In the genomic region with DNA sequence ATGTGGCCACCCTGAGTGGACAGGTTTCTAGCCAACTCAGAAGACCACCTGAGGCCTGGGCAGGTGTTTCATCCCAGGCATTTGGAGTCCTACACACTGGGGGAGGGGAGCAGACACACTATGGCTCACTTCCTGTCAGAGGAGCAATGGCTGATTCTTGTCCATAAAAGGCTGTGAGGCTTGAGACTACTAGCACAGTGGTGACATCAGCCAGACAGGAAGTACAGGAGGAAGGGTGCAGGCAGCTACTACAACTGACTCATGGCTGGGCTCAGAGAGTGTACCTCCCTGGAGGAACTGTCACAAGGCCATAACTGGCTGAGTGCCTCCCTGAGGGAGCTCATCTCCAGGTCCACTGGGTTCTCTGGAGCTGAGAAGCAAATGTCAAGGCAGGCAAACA, we compare ENCODE assay signal across 8 mouse cellular contexts. TPM values are rescaled to one million over a fixed set of nuclear protein-coding genes. Genes with fewer than 3 reads are reported as not detected.
DNase-seq lines count a peak whose midpoint lies in the region; ATAC-seq and TF ChIP-seq lines count a peak whose summit lies in the region.

No protein-coding gene starts in this region.

- TF ChIP-seq POLR2A in cerebellum, adult 2 months (IDR thresholded peaks at IDR 0.05; ENCODE audit: borderline replicate concordance, insufficient read depth, low read length), result no peak
- peak; percentile 59; the same call in 1 of the 2 replicates for TF ChIP-seq POLR2A in heart, adult 2 months (IDR thresholded peaks at IDR 0.05; ENCODE audit: insufficient read depth, low read depth, low read length)
- no peak for TF ChIP-seq POLR2A in kidney, adult 2 months (IDR thresholded peaks at IDR 0.05; ENCODE audit: low read depth, low read length)

- TF ChIP-seq EP300 in heart, adult 2 months (IDR thresholded peaks at IDR 0.05; ENCODE audit: insufficient read depth, low read depth, low read length), result peak; percentile 96

- intact Hi-C loops in heart, adult 2 months (cut with DNase I), result no loop called here

- no peak for TF ChIP-seq CTCF in cerebellum, adult 2 months (IDR thresholded peaks at IDR 0.05; ENCODE audit: borderline replicate concordance, insufficient read depth, low read depth, low read length)
- no peak for TF ChIP-seq CTCF in heart, adult 2 months (IDR thresholded peaks at IDR 0.05)
- TF ChIP-seq CTCF in kidney, adult 2 months (conservative IDR thresholded peaks at IDR 0.05; ENCODE audit: insufficient read depth, insufficient read length, low read depth, low read length), result no peak
- TF ChIP-seq CTCF in lung, embryonic 14.5 days (IDR thresholded peaks at IDR 0.05; ENCODE audit: low read depth), result no peak

- DNase-seq in cerebellum, adult 2 months, result peak; percentile 52 to 67
- DNase-seq in cerebellum, postnatal 4 days (ENCODE audit: low spot score in 2 of 2), result no peak
- peak; percentile 80 for DNase-seq in 3134 (ENCODE audit: extremely low read depth, insufficient read length, low spot score)
- peak; percentile 93 to 96 for DNase-seq in adrenal gland, adult (ENCODE audit: inconsistent age in 2 of 2, low spot score in 1 of 2)
- DNase-seq in heart, adult 2 months, result peak; percentile 72 to 87
- peak; percentile 91 for DNase-seq in kidney, adult 2 months
- peak; percentile 74 for DNase-seq in lung, embryonic 14.5 days

- no peak overlapping the region for H3K4me3 ChIP-seq in cerebellum, adult 2 months (replicated peaks; ENCODE audit: insufficient read depth, low read depth, low read length)
- no peak overlapping the region for H3K4me3 ChIP-seq in heart, adult 2 months
- no peak overlapping the region for H3K4me3 ChIP-seq in kidney, adult 2 months (ENCODE audit: insufficient read depth, low read depth, low read length)
- H3K4me3 ChIP-seq in lung, embryonic 14.5 days (ENCODE audit: low read depth, low read length), result no peak overlapping the region
- no peak overlapping the region for H3K4me3 ChIP-seq in stomach, embryonic 15.5 days (replicated peaks)

- H3K27me3 ChIP-seq in cerebellum, adult 2 months (ENCODE audit: control insufficient read depth, insufficient read depth, low read length), result no peaks in the 10 kb centered on the region
- no peaks in the 10 kb centered on the region for H3K27me3 ChIP-seq in heart, adult 2 months (ENCODE audit: control insufficient read depth, insufficient read depth, low read length)
- H3K27me3 ChIP-seq in kidney, adult 2 months (replicated peaks; ENCODE audit: control insufficient read depth, insufficient read depth, low read length), result no peaks in the 10 kb centered on the region
- H3K27me3 ChIP-seq in lung, embryonic 14.5 days (ENCODE audit: insufficient read depth, low read length), result no peaks in the 10 kb centered on the region
- no peaks in the 10 kb centered on the region for H3K27me3 ChIP-seq in stomach, embryonic 15.5 days (replicated peaks)

- peak; percentile 35; the same call in 1 of the 2 replicates for ATAC-seq in lung, embryonic 14.5 days (ENCODE audit: insufficient read depth)
- peak; percentile 40; the same call in 1 of the 2 replicates for ATAC-seq in stomach, embryonic 15.5 days (ENCODE audit: insufficient read depth, low FRiP score, low read depth)

- peak overlapping the region; percentile 57 for H3K27ac ChIP-seq in cerebellum, adult 2 months (ENCODE audit: insufficient read depth, low read length)
- peak overlapping the region; percentile 84 for H3K27ac ChIP-seq in heart, adult 2 months
- peak overlapping the region; percentile 69 for H3K27ac ChIP-seq in kidney, adult 2 months (ENCODE audit: insufficient read depth, low read depth, low read length)
- H3K27ac ChIP-seq in lung, embryonic 14.5 days (ENCODE audit: low read depth), result peak overlapping the region; percentile 95
- peak overlapping the region; percentile 94 for H3K27ac ChIP-seq in stomach, embryonic 15.5 days

- H3K4me1 ChIP-seq in cerebellum, adult 2 months (ENCODE audit: control insufficient read depth, insufficient read depth, low read length), result peaks cover 75% of the 10 kb centered on the region
- H3K4me1 ChIP-seq in heart, adult 2 months (ENCODE audit: control insufficient read depth, insufficient read depth, low read length), result peaks cover 58% of the 10 kb centered on the region
- peaks cover 51% of the 10 kb centered on the region for H3K4me1 ChIP-seq in kidney, adult 2 months (ENCODE audit: control insufficient read depth, insufficient read depth, low read length)
- peaks cover 30% of the 10 kb centered on the region for H3K4me1 ChIP-seq in lung, embryonic 14.5 days (ENCODE audit: insufficient read depth)
- H3K4me1 ChIP-seq in stomach, embryonic 15.5 days, result peaks cover 53% of the 10 kb centered on the region

- H3K9me3 ChIP-seq in lung, embryonic 14.5 days (ENCODE audit: low read depth, low read length), result no peaks in the 10 kb centered on the region
- H3K9me3 ChIP-seq in stomach, embryonic 15.5 days, result no peaks in the 10 kb centered on the region

- no peak overlapping the region for H3K9ac ChIP-seq in heart, adult 2 months (ENCODE audit: low read depth, low read length)
- H3K9ac ChIP-seq in lung, embryonic 14.5 days, result no peak overlapping the region
- H3K9ac ChIP-seq in stomach, embryonic 15.5 days, result no peak overlapping the region

- H3K36me3 ChIP-seq in heart, adult 2 months (ENCODE audit: control insufficient read depth, insufficient read depth, low read length), result peaks cover 16% of the 10 kb centered on the region
- H3K36me3 ChIP-seq in kidney, adult 2 months (ENCODE audit: control insufficient read depth, insufficient read depth, low read length), result no peaks in the 10 kb centered on the region; the same call in 1 of the 2 replicates
- peaks cover 72% of the 10 kb centered on the region for H3K36me3 ChIP-seq in lung, embryonic 14.5 days (ENCODE audit: insufficient read depth)
- peaks cover 40% of the 10 kb centered on the region for H3K36me3 ChIP-seq in stomach, embryonic 15.5 days

- H3K4me2 ChIP-seq in lung, embryonic 14.5 days, result no peak overlapping the region
- H3K4me2 ChIP-seq in stomach, embryonic 15.5 days, result no peak overlapping the region

- peaks cover 11% of the 10 kb centered on the region for H3K79me2 ChIP-seq in heart, adult 2 months (replicated peaks; ENCODE audit: control insufficient read depth, insufficient read depth, low read length)

RNA-seq across cellular contexts. Expression of gene Myh9, which starts 41.5 kb away (rescaled TPM):
- polyA plus RNA-seq in cerebellum, adult 2 months (2012; rRNA removed), result 44.2 and 45.2 TPM in 2 replicates
- 100 to 1,000 TPM in 1 of 2 experiments, 10 to 100 TPM in 1; 88.3 to 111 TPM for total RNA-seq in heart, adult 2 months (2021)
- 30.4 and 46.8 TPM in 2 replicates for polyA plus RNA-seq in heart, adult 2 months (2012; rRNA removed)
- polyA plus RNA-seq in kidney, adult 2 months (2012; rRNA removed), result 57.7 and 64.1 TPM in 2 replicates
- polyA plus RNA-seq in lung, embryonic 14.5 days (2014; fragmentation: Nextera tagmentation; extraction: Ambion mirVana), result 86.6 and 87.5 TPM in 2 replicates
- polyA plus RNA-seq in stomach, embryonic 15.5 days (2015; fragmentation: Nextera tagmentation; extraction: Ambion mirVana), result 57.0 TPM in 2 replicates

RNA-seq across cellular contexts. Expression of gene Apol8, which starts 43.7 kb away (rescaled TPM):
- 6.9 and 8.2 TPM in 2 replicates for polyA plus RNA-seq in cerebellum, adult 2 months (2012; rRNA removed)
- total RNA-seq in heart, adult 2 months (2021), result under 1 TPM in 1 of 2 experiments, not detected in 1; 0.55 TPM
- 0.06 TPM in 1 of 2 replicates, not detected in the other for polyA plus RNA-seq in heart, adult 2 months (2012; rRNA removed)
- polyA plus RNA-seq in kidney, adult 2 months (2012; rRNA removed), result 0.03 and 0.06 TPM in 2 replicates
- polyA plus RNA-seq in lung, embryonic 14.5 days (2014; fragmentation: Nextera tagmentation; extraction: Ambion mirVana), result not detected in 2 replicates
- polyA plus RNA-seq in stomach, embryonic 15.5 days (2015; fragmentation: Nextera tagmentation; extraction: Ambion mirVana), result 0.75 and 1.7 TPM in 2 replicates

Comparison
In these comparisons a context has a peak if more than half of its experiments do, and no peak if none do; other contexts are left out.
1. DNase-seq: peak in cerebellum, adult 2 months (2 of 2), 3134 (single experiment), adrenal gland, adult (2 of 2), heart, adult 2 months (2 of 2), kidney, adult 2 months (single experiment) and lung, embryonic 14.5 days (single experiment); none in cerebellum, postnatal 4 days (0 of 2).
2. Peak in every context shown above with its lines, with median percentiles within 50 percentile points of each other: H3K27ac ChIP-seq.